Mouse (Mus musculus): ENCODE measurements at regions not wholly inside any gene's neighbourhood (a gene's known extent, or its start where the extent isn't known, plus 50 kb on each side); places are given as distances from the start of the nearest gene placed in this dataset.

- no peak for DNase-seq (ENCODE audit: low spot score in 2 of 2)
These were observed 784.9 kb upstream of the Apob start for GRCm38 (mm10) chr12:7192591-7192990.

- no peak for DNase-seq (ENCODE audit: low spot score in 2 of 2)
These were observed 779.4 kb upstream of the Apob start for GRCm38 (mm10) chr12:7198098-7198497.

- no peak for DNase-seq (ENCODE audit: low spot score in 2 of 2)
These were observed 776.6 kb upstream of the Apob start for GRCm38 (mm10) chr12:7200879-7201278.

GRCm38 (mm10) chr12:7215686-7216085, 761.8 kb upstream of the Apob start:
- no peak for DNase-seq (ENCODE audit: low spot score in 2 of 2)

GRCm38 (mm10) chr12:7217499-7217898, 759.9 kb upstream of the Apob start:
- DNase-seq (ENCODE audit: low spot score in 2 of 2), result no peak

GRCm38 (mm10) chr12:7228124-7228523, 749.3 kb upstream of the Apob start:
- no peak for DNase-seq (ENCODE audit: low spot score in 2 of 2)

- no peak for DNase-seq (ENCODE audit: low spot score in 2 of 2)
These were observed 748.8 kb upstream of the Apob start for GRCm38 (mm10) chr12:7228541-7229225.

GRCm38 (mm10) chr12:7250324-7250723, 727.1 kb upstream of the Apob start:
- DNase-seq (ENCODE audit: low spot score in 2 of 2), result no peak

GRCm38 (mm10) chr12:7270587-7270986, 706.9 kb upstream of the Apob start:
- no peak for DNase-seq (ENCODE audit: low spot score in 2 of 2)

GRCm38 (mm10) chr12:7284354-7285036, 693.0 kb upstream of the Apob start:
- DNase-seq (ENCODE audit: low spot score in 2 of 2), result no peak

GRCm38 (mm10) chr12:7291557-7291956, 685.9 kb upstream of the Apob start:
- no peak for DNase-seq (ENCODE audit: low spot score in 2 of 2)

- DNase-seq (ENCODE audit: low spot score in 2 of 2), result no peak
These were observed 680.4 kb upstream of the Apob start for GRCm38 (mm10) chr12:7297026-7297425.

- DNase-seq (ENCODE audit: low spot score in 2 of 2), result no peak
These were observed 656.0 kb upstream of the Apob start for GRCm38 (mm10) chr12:7321453-7321852.

- DNase-seq (ENCODE audit: low spot score in 2 of 2), result peak; percentile 12 to 48
These were observed 648.8 kb upstream of the Apob start for GRCm38 (mm10) chr12:7328620-7329019.
